Mouse (Mus musculus) midbrain, embryonic 16.5 days (tissue): ENCODE data around the gene Syngr4. TPM values are rescaled to one million over a fixed set of nuclear protein-coding genes. Genes with fewer than 3 reads are reported as not detected.
"Not testable (repeated sequence)": the region's sequence is repeated elsewhere in the genome, so short reads cannot be mapped to it uniquely, and the experiment has no call there.

ENCODE experiments used
- ATAC-seq: fragments of 200-750 bp; cut with Nextera tagmentation; 2 replicates; pipeline ENCODE4 v1.8.0; 2017; ENCODE audit warnings: moderate TSS enrichment
- H3K27ac ChIP-seq: fragments of 300-500 bp; sonication (generic); 2 replicates; pipeline ENCODE4 v1.5.1; 2014; ENCODE audit warnings: mild to moderate bottlenecking, low read length, mixed read lengths
- H3K27me3 ChIP-seq: fragments of 300-500 bp; sonication (generic); 2 replicates; pipeline ENCODE4 v1.6.1; 2014; ENCODE audit warnings: low read depth, low read length, mixed read lengths; ENCODE audit not compliant: control insufficient read depth, insufficient read depth
- H3K36me3 ChIP-seq: fragments of 300-500 bp; sonication (generic); 2 replicates; pipeline ENCODE4 v1.6.1; 2014; ENCODE audit warnings: mild to moderate bottlenecking, low read length, moderate library complexity, mixed read lengths; ENCODE audit not compliant: control insufficient read depth, insufficient read depth
- H3K4me1 ChIP-seq: fragments of 300-500 bp; sonication (generic); 2 replicates; pipeline ENCODE4 v1.6.1; 2014; ENCODE audit warnings: mild to moderate bottlenecking, low read length, mixed read lengths; ENCODE audit not compliant: control insufficient read depth, insufficient read depth
- H3K4me2 ChIP-seq: fragments of 300-500 bp; sonication (generic); 2 replicates; pipeline ENCODE4 v1.6.1; 2014; ENCODE audit warnings: mild to moderate bottlenecking, low read length, mixed read lengths
- H3K4me3 ChIP-seq: fragments of 300-500 bp; sonication (generic); 2 replicates; pipeline ENCODE4 v1.5.1; 2014; ENCODE audit warnings: low read depth, mild to moderate bottlenecking, low read length, moderate library complexity, mixed read lengths
- H3K9ac ChIP-seq: fragments of 300-500 bp; sonication (generic); 2 replicates; pipeline ENCODE4 v1.6.1; 2014; ENCODE audit warnings: low read depth, low read length, mixed read lengths
- H3K9me3 ChIP-seq: fragments of 300-500 bp; sonication (generic); replicated peaks from 2 replicates; pipeline ENCODE4 v1.6.1; 2014; ENCODE audit warnings: mild to moderate bottlenecking, low read length, mixed read lengths; ENCODE audit not compliant: control insufficient read depth, poor library complexity, severe bottlenecking
- WGBS: fragments of 180-500 bp; shearing (Covaris S2); extraction: QIAGEN DNeasy Blood & Tissue Kit; methylation state at CpG from one replicate; pipeline ENCODE4 v1.1.7; 2014; 5-methylcytosine and 5-hydroxymethylcytosine counted together
- polyA plus RNA-seq: library from polyadenylated mRNA; unstranded; fragments of >200 nt; fragmentation: Nextera tagmentation; extraction: Ambion mirVana; gene quantifications from 2 replicates; pipeline ENCODE4 v1.2.1, GENCODE M21; 2015

Syngr4 gene
- polyA plus RNA-seq, 1 experiment from 2014 or later = not detected

DNA sequence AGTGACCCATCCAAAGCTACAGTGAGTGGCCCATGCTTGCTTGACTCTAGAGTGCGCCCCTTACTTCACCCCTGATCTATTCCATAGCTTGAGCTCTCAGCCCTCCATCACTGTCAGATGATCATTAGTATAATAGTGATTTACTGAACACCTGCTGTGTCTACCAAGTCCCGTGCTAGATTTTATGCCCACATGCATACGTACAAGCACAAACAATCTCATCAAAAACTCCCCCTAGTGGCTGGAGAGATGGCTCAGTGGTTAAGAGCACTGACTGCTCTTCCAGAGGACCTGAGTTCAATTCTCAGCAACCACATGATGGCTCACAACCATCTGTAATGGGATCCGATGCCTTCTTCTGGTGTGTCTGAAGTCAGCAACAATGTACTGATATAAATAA, 1.6 kb upstream of the Syngr4 start:
- ATAC-seq, H3K4me1 ChIP-seq, H3K4me3 ChIP-seq, H3K27ac ChIP-seq, H3K9me3 ChIP-seq, H3K36me3 ChIP-seq, H3K27me3 ChIP-seq, H3K9ac ChIP-seq: not testable (repeated sequence)
- peak overlapping the region; percentile 82 for H3K4me2 ChIP-seq
- WGBS = 51% methylated on average over 4 of the region's 4 CpGs

DNA sequence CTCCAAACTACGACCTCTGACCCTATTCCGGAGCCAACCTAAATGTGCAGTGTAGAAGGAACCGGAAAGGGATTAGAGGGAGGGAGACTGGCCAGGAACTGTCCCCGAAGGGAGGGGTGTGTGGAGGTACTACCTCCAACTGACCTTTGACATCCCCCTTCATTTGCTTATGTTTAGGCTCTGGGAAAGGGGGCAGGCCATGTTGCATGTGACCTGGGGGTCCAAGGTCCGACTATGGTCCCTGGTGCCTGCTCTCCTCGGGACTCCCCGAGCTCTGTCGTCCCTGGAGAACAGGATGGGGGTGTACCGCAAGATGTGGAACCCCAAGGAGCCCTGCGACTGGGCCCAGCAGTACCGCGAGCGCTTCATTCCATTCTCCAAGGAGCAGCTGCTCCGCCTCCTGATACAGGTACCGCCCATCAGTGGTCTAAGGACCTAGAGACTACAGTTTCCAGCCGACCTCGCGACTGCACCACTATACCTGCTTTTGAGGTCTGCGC, 794 bp upstream of the Syngr4 start:
- Histone ChIP-seq H3K27me3 (no peaks in the 10 kb centered on the region), H3K36me3 (no peaks in the 10 kb centered on the region), H3K27ac (peak overlapping the region; percentile 74), H3K4me1 (peaks cover 7% of the 10 kb centered on the region; the same call in 1 of the 2 replicates), H3K9me3 (no peaks in the 10 kb centered on the region), H3K4me3 (peak overlapping the region; percentile 57), H3K4me2 (peak overlapping the region; percentile 82), H3K9ac (peak overlapping the region; percentile 69)
- WGBS = under 1% methylated on average over 19 of the region's 19 CpGs
- ATAC-seq = peak; percentile 72

- peak overlapping the region; percentile 55 for H3K4me2 ChIP-seq
- H3K36me3 ChIP-seq = no peaks in the 10 kb centered on the region
- no peak overlapping the region for H3K9ac ChIP-seq
- H3K27me3 ChIP-seq = no peaks in the 10 kb centered on the region
- peak overlapping the region; percentile 57 for H3K4me3 ChIP-seq
- no peak overlapping the region for H3K27ac ChIP-seq
- H3K9me3 ChIP-seq = no peaks in the 10 kb centered on the region
- ATAC-seq = peak; percentile 41
- WGBS = 79% methylated on average over 6 of the region's 6 CpGs
- peaks cover 7% of the 10 kb centered on the region; the same call in 1 of the 2 replicates for H3K4me1 ChIP-seq
Observed at GRCm38 (mm10) chr7:45895931-45896516, 490 bp downstream of the Syngr4 start.

GRCm38 (mm10) chr7:45892651-45893050, 3.9 kb downstream of the Syngr4 start:
- no peak overlapping the region for H3K4me3 ChIP-seq
- peaks cover 4% of the 10 kb centered on the region; the same call in 1 of the 2 replicates for H3K4me1 ChIP-seq
- WGBS = 86% methylated on average over 2 of the region's 2 CpGs
- no peak overlapping the region for H3K9ac ChIP-seq
- no peak overlapping the region for H3K4me2 ChIP-seq
- no peaks in the 10 kb centered on the region for H3K27me3 ChIP-seq
- no peak for ATAC-seq
- no peak overlapping the region for H3K27ac ChIP-seq
- H3K36me3 ChIP-seq = no peaks in the 10 kb centered on the region
- no peaks in the 10 kb centered on the region for H3K9me3 ChIP-seq

DNA sequence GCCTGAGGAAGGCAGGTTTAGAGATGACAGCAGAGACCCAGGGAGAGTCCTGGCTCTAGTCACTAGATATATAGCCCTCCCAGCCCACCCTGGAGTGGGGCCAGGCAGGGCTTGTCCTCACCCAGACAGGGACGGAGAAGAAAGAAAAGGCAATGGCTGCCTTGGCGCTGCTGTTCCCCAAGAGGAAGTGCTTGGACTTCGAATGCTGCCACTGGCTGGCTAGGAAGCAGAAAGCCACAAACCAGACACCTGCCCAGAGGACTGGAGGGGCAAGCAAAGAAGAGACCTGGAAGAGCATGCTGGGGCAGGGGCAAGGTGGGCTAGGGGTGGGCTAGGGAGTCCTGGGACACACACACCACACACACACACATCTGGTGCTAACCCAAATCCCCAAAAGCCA, 9.3 kb downstream of the Syngr4 start:
- Histone ChIP-seq H3K4me1 (no peaks in the 10 kb centered on the region), H3K9ac (no peak overlapping the region), H3K27me3 (no peaks in the 10 kb centered on the region), H3K4me3 (no peak overlapping the region), H3K9me3 (no peaks in the 10 kb centered on the region), H3K27ac (no peak overlapping the region), H3K4me2 (no peak overlapping the region), H3K36me3 (peaks cover 20% of the 10 kb centered on the region; the same call in 1 of the 2 replicates)
- 54% methylated on average over 3 of the region's 3 CpGs for WGBS
- no peak for ATAC-seq

DNA sequence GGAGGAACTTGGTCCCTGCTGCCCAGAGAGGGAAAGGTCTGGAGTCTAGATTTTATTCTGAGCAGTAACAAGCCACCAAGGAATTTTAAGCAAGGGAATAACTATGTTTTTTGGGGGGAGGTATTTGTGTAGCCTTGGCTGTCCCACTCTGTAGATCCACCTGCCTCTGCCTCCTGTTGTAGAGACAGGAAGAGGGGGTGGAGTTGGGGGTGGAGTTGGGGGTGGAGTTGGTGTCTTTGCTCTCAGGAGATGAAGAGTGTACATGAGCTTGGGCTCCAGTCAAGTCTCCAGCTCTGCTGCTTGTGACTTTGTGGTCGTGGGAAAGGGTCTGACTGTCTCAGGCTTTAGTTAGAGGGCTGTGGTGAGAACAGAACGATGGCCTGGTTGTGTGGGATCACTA, 15.5 kb downstream of the Syngr4 start:
- no peak overlapping the region for H3K4me3 ChIP-seq
- 96% methylated on average over 2 of the region's 2 CpGs for WGBS
- H3K36me3 ChIP-seq = peaks cover 51% of the 10 kb centered on the region
- ATAC-seq = no peak
- H3K27me3 ChIP-seq = no peaks in the 10 kb centered on the region
- no peaks in the 10 kb centered on the region for H3K9me3 ChIP-seq
- no peak overlapping the region for H3K27ac ChIP-seq
- H3K4me2 ChIP-seq = no peak overlapping the region
- no peaks in the 10 kb centered on the region for H3K4me1 ChIP-seq
- H3K9ac ChIP-seq = no peak overlapping the region

DNA sequence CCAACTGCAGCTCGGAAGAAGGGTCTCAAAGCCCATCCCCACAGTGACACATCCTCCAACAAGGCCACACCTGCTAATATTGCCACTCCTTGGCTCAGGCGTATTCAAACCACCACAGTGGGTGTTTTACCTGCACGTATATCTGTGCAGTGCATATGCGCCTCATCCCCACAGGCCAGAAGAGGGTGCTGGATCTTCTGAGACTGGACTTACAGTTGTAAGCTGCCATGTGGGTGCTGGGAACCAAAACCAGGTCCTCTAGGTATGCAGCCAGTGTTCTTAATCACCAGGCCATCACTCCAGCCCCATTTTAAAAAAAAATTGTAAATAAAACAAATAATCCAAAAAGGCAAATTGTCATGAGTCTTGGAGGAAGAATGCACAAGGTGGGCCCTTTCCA, 16.0 kb downstream of the Syngr4 start:
- no peaks in the 10 kb centered on the region for H3K4me1 ChIP-seq
- ATAC-seq = no peak
- H3K27ac ChIP-seq = no peak overlapping the region
- H3K9me3 ChIP-seq = no peaks in the 10 kb centered on the region
- H3K36me3 ChIP-seq = peaks cover 56% of the 10 kb centered on the region
- no peak overlapping the region for H3K4me2 ChIP-seq
- H3K9ac ChIP-seq = no peak overlapping the region
- H3K4me3 ChIP-seq = no peak overlapping the region
- no peaks in the 10 kb centered on the region for H3K27me3 ChIP-seq
- 100% methylated on average over 4 of the region's 4 CpGs for WGBS

GRCm38 (mm10) chr7:45878278-45878677, 18.2 kb downstream of the Syngr4 start, which contains the start of gene Grin2d:
Grin2d (minus strand) TSS chr7:45878378.
- WGBS = 78% methylated on average over 1 of the region's 1 CpGs
- H3K9ac ChIP-seq, H3K4me3 ChIP-seq, ATAC-seq, H3K4me2 ChIP-seq, H3K27me3 ChIP-seq, H3K27ac ChIP-seq, H3K9me3 ChIP-seq: not testable (repeated sequence)
- H3K4me1 ChIP-seq = peaks cover 17% of the 10 kb centered on the region
- H3K36me3 ChIP-seq = peaks cover 46% of the 10 kb centered on the region

GRCm38 (mm10) chr7:45876895-45877294, 19.6 kb downstream of the Syngr4 start:
- 96% methylated on average over 7 of the region's 7 CpGs for WGBS
- Histone ChIP-seq H3K4me2 (no peak overlapping the region), H3K4me3 (no peak overlapping the region), H3K4me1 (peaks cover 17% of the 10 kb centered on the region), H3K9me3 (no peaks in the 10 kb centered on the region), H3K27me3 (no peaks in the 10 kb centered on the region), H3K36me3 (peaks cover 33% of the 10 kb centered on the region), H3K9ac (no peak overlapping the region), H3K27ac (no peak overlapping the region)
- ATAC-seq = no peak
